Mouse (Mus musculus): ENCODE data around the gene Senp7.

DNA sequence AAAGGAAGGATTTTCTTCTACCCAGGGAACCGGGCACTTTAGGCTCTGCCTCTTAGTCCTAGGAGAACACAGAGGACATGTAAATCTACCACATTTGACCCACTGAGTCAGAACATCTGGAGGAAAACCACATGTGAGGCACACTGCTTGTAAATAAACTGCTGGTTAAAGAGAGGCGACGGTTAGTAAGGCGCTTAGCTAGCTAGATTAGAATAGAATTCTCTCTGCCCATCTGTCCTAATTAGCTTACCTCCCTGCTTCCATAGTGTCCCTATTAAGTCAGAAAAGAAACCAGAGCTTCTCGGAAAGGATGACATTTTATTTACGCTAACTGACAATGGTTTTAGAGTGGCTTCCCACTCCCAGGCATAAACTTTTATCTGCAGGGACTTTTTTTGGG, 155.9 kb downstream of the Senp7 start, which contains the start of gene Impg2:
- no peak for TF ChIP-seq CTCF (IDR thresholded peaks at IDR 0.05)
- TF ChIP-seq POLR2A (IDR thresholded peaks at IDR 0.05; ENCODE audit: insufficient read depth, low read depth, low read length), result no peak
- TF ChIP-seq EP300 (IDR thresholded peaks at IDR 0.05; ENCODE audit: insufficient read depth, low read depth, low read length), result no peak
